Mouse (Mus musculus): Measurements from ENCODE around the gene Napsa. TPM values are rescaled to one million over a fixed set of nuclear protein-coding genes. Genes with fewer than 3 reads are reported as not detected.
A peak's percentile ranks its signal among the peaks of the same experiment; 100 is the strongest.

Napsa gene
- polyA plus RNA-seq, 1 experiment from 2014 or later = 0.70 TPM

- Histone ChIP-seq H3K4me3 (ENCODE audit: low read depth, low read length) (no peak overlapping the region), H3K9ac (ENCODE audit: low read depth, low read length) (no peak overlapping the region), H3K9me3 (replicated peaks; ENCODE audit: control insufficient read depth, low read length) (no peaks in the 10 kb centered on the region), H3K4me2 (peak overlapping the region; percentile 23; the same call in 1 of the 2 replicates), H3K36me3 (ENCODE audit: control insufficient read depth, insufficient read depth, low read length) (no peaks in the 10 kb centered on the region), H3K27ac (ENCODE audit: low read depth, low read length) (no peak overlapping the region), H3K4me1 (ENCODE audit: control insufficient read depth, insufficient read depth, low read length) (peaks cover 9% of the 10 kb centered on the region), H3K27me3 (ENCODE audit: control insufficient read depth, insufficient read depth, low read length) (peaks cover 52% of the 10 kb centered on the region)
- WGBS (ENCODE audit: insufficient replicate concordance) = under 1% methylated on average over 21 of the region's 22 CpGs
- ATAC-seq (replicated peaks; ENCODE audit: insufficient number of reproducible peaks, low FRiP score, low TSS enrichment) = no peak
These were observed 21.6 kb downstream of the Napsa start for GRCm38 (mm10) chr7:44593775-44594174.

GRCm38 (mm10) chr7:44594291-44594690, 22.1 kb downstream of the Napsa start:
- H3K9ac ChIP-seq (ENCODE audit: low read depth, low read length) = no peak overlapping the region
- H3K4me3 ChIP-seq (ENCODE audit: low read depth, low read length) = no peak overlapping the region
- no peak overlapping the region for H3K4me2 ChIP-seq
- H3K36me3 ChIP-seq (ENCODE audit: control insufficient read depth, insufficient read depth, low read length) = no peaks in the 10 kb centered on the region
- H3K9me3 ChIP-seq (replicated peaks; ENCODE audit: control insufficient read depth, low read length) = no peaks in the 10 kb centered on the region
- H3K4me1 ChIP-seq (ENCODE audit: control insufficient read depth, insufficient read depth, low read length) = peaks cover 9% of the 10 kb centered on the region
- H3K27me3 ChIP-seq (ENCODE audit: control insufficient read depth, insufficient read depth, low read length) = peaks cover 47% of the 10 kb centered on the region
- H3K27ac ChIP-seq (ENCODE audit: low read depth, low read length) = no peak overlapping the region
- 67% methylated on average over 6 of the region's 6 CpGs for WGBS (ENCODE audit: insufficient replicate concordance)
- ATAC-seq (replicated peaks; ENCODE audit: insufficient number of reproducible peaks, low FRiP score, low TSS enrichment) = no peak

GRCm38 (mm10) chr7:44595131-44595561, 23.0 kb downstream of the Napsa start:
- peaks cover 44% of the 10 kb centered on the region for H3K27me3 ChIP-seq (ENCODE audit: control insufficient read depth, insufficient read depth, low read length)

GRCm38 (mm10) chr7:44596051-44596450, 23.9 kb downstream of the Napsa start:
- Histone ChIP-seq H3K4me2 (no peak overlapping the region), H3K27me3 (ENCODE audit: control insufficient read depth, insufficient read depth, low read length) (peaks cover 42% of the 10 kb centered on the region), H3K9me3 (replicated peaks; ENCODE audit: control insufficient read depth, low read length) (no peaks in the 10 kb centered on the region), H3K27ac (ENCODE audit: low read depth, low read length) (no peak overlapping the region), H3K4me3 (ENCODE audit: low read depth, low read length) (no peak overlapping the region), H3K9ac (ENCODE audit: low read depth, low read length) (no peak overlapping the region), H3K4me1 (ENCODE audit: control insufficient read depth, insufficient read depth, low read length) (peaks cover 6% of the 10 kb centered on the region; the same call in 1 of the 2 replicates), H3K36me3 (ENCODE audit: control insufficient read depth, insufficient read depth, low read length) (no peaks in the 10 kb centered on the region)
- 94% methylated on average over 6 of the region's 6 CpGs for WGBS (ENCODE audit: insufficient replicate concordance)
- ATAC-seq (replicated peaks; ENCODE audit: insufficient number of reproducible peaks, low FRiP score, low TSS enrichment) = no peak

More at GRCm38 (mm10) chr7:44595131-44595561, 23.0 kb downstream of the Napsa start:
- Histone ChIP-seq H3K9me3 (replicated peaks; ENCODE audit: control insufficient read depth, low read length) (no peaks in the 10 kb centered on the region), H3K9ac (ENCODE audit: low read depth, low read length) (no peak overlapping the region), H3K4me3 (ENCODE audit: low read depth, low read length) (no peak overlapping the region), H3K27ac (ENCODE audit: low read depth, low read length) (no peak overlapping the region), H3K4me2 (no peak overlapping the region), H3K4me1 (ENCODE audit: control insufficient read depth, insufficient read depth, low read length) (peaks cover 9% of the 10 kb centered on the region; the same call in 1 of the 2 replicates), H3K36me3 (ENCODE audit: control insufficient read depth, insufficient read depth, low read length) (no peaks in the 10 kb centered on the region)
- WGBS (ENCODE audit: insufficient replicate concordance) = 86% methylated on average over 20 of the region's 20 CpGs
- ATAC-seq (replicated peaks; ENCODE audit: insufficient number of reproducible peaks, low FRiP score, low TSS enrichment) = no peak

GRCm38 (mm10) chr7:44596996-44597538, 24.9 kb downstream of the Napsa start:
- no peaks in the 10 kb centered on the region for H3K36me3 ChIP-seq (ENCODE audit: control insufficient read depth, insufficient read depth, low read length)
- H3K4me1 ChIP-seq (ENCODE audit: control insufficient read depth, insufficient read depth, low read length) = no peaks in the 10 kb centered on the region
- whole genome bisulfite sequencing (ENCODE audit: insufficient replicate concordance) = 36% methylated on average over 5 of the region's 5 CpGs
- H3K4me2 ChIP-seq = no peak overlapping the region
- no peak overlapping the region for H3K4me3 ChIP-seq (ENCODE audit: low read depth, low read length)
- ATAC-seq (replicated peaks; ENCODE audit: insufficient number of reproducible peaks, low FRiP score, low TSS enrichment) = no peak
- H3K9ac ChIP-seq (ENCODE audit: low read depth, low read length) = no peak overlapping the region
- peaks cover 42% of the 10 kb centered on the region for H3K27me3 ChIP-seq (ENCODE audit: control insufficient read depth, insufficient read depth, low read length)
- H3K27ac ChIP-seq (ENCODE audit: low read depth, low read length) = no peak overlapping the region
- no peaks in the 10 kb centered on the region for H3K9me3 ChIP-seq (replicated peaks; ENCODE audit: control insufficient read depth, low read length)

- H3K36me3 ChIP-seq (ENCODE audit: control insufficient read depth, insufficient read depth, low read length) = no peaks in the 10 kb centered on the region
- no peak overlapping the region for H3K4me2 ChIP-seq
- 84% methylated on average over 4 of the region's 4 CpGs for WGBS (ENCODE audit: insufficient replicate concordance)
- ATAC-seq (replicated peaks; ENCODE audit: insufficient number of reproducible peaks, low FRiP score, low TSS enrichment) = no peak
- H3K9ac ChIP-seq (ENCODE audit: low read depth, low read length) = no peak overlapping the region
- H3K9me3 ChIP-seq (replicated peaks; ENCODE audit: control insufficient read depth, low read length) = no peaks in the 10 kb centered on the region
- H3K27me3 ChIP-seq (ENCODE audit: control insufficient read depth, insufficient read depth, low read length) = peaks cover 42% of the 10 kb centered on the region
- no peak overlapping the region for H3K27ac ChIP-seq (ENCODE audit: low read depth, low read length)
- H3K4me1 ChIP-seq (ENCODE audit: control insufficient read depth, insufficient read depth, low read length) = no peaks in the 10 kb centered on the region
- H3K4me3 ChIP-seq (ENCODE audit: low read depth, low read length) = no peak overlapping the region
These were observed 25.5 kb downstream of the Napsa start for GRCm38 (mm10) chr7:44597666-44598065.

GRCm38 (mm10) chr7:44598336-44598735, 26.2 kb downstream of the Napsa start:
- H3K4me2 ChIP-seq = no peak overlapping the region
- peaks cover 42% of the 10 kb centered on the region for H3K27me3 ChIP-seq (ENCODE audit: control insufficient read depth, insufficient read depth, low read length)
- H3K36me3 ChIP-seq (ENCODE audit: control insufficient read depth, insufficient read depth, low read length) = no peaks in the 10 kb centered on the region
- 75% methylated on average over 11 of the region's 12 CpGs for WGBS (ENCODE audit: insufficient replicate concordance)
- H3K4me3 ChIP-seq (ENCODE audit: low read depth, low read length) = no peak overlapping the region
- H3K27ac ChIP-seq (ENCODE audit: low read depth, low read length) = no peak overlapping the region
- no peaks in the 10 kb centered on the region for H3K9me3 ChIP-seq (replicated peaks; ENCODE audit: control insufficient read depth, low read length)
- no peaks in the 10 kb centered on the region for H3K4me1 ChIP-seq (ENCODE audit: control insufficient read depth, insufficient read depth, low read length)
- no peak for ATAC-seq (replicated peaks; ENCODE audit: insufficient number of reproducible peaks, low FRiP score, low TSS enrichment)
- no peak overlapping the region for H3K9ac ChIP-seq (ENCODE audit: low read depth, low read length)

GRCm38 (mm10) chr7:44600691-44601262, 28.6 kb downstream of the Napsa start:
- Histone ChIP-seq H3K9ac (ENCODE audit: low read depth, low read length) (no peak overlapping the region), H3K27me3 (ENCODE audit: control insufficient read depth, insufficient read depth, low read length) (peaks cover 62% of the 10 kb centered on the region), H3K4me3 (ENCODE audit: low read depth, low read length) (no peak overlapping the region), H3K4me1 (ENCODE audit: control insufficient read depth, insufficient read depth, low read length) (no peaks in the 10 kb centered on the region), H3K36me3 (ENCODE audit: control insufficient read depth, insufficient read depth, low read length) (no peaks in the 10 kb centered on the region), H3K4me2 (no peak overlapping the region), H3K27ac (ENCODE audit: low read depth, low read length) (no peak overlapping the region), H3K9me3 (replicated peaks; ENCODE audit: control insufficient read depth, low read length) (no peaks in the 10 kb centered on the region)
- ATAC-seq (replicated peaks; ENCODE audit: insufficient number of reproducible peaks, low FRiP score, low TSS enrichment) = no peak
- whole genome bisulfite sequencing (ENCODE audit: insufficient replicate concordance) = 68% methylated on average over 10 of the region's 10 CpGs

GRCm38 (mm10) chr7:44601646-44602045, 29.5 kb downstream of the Napsa start:
- no peaks in the 10 kb centered on the region for H3K4me1 ChIP-seq (ENCODE audit: control insufficient read depth, insufficient read depth, low read length)
- no peak overlapping the region for H3K4me2 ChIP-seq
- no peaks in the 10 kb centered on the region for H3K36me3 ChIP-seq (ENCODE audit: control insufficient read depth, insufficient read depth, low read length)
- peaks cover 71% of the 10 kb centered on the region for H3K27me3 ChIP-seq (ENCODE audit: control insufficient read depth, insufficient read depth, low read length)
- no peak for ATAC-seq (replicated peaks; ENCODE audit: insufficient number of reproducible peaks, low FRiP score, low TSS enrichment)
- H3K4me3 ChIP-seq (ENCODE audit: low read depth, low read length) = no peak overlapping the region
- WGBS (ENCODE audit: insufficient replicate concordance) = 9% methylated on average over 19 of the region's 19 CpGs
- H3K9ac ChIP-seq (ENCODE audit: low read depth, low read length) = no peak overlapping the region
- no peaks in the 10 kb centered on the region for H3K9me3 ChIP-seq (replicated peaks; ENCODE audit: control insufficient read depth, low read length)
- no peak overlapping the region for H3K27ac ChIP-seq (ENCODE audit: low read depth, low read length)
